Mouse (Mus musculus): ENCODE data around the gene Acsl6.

- TF ChIP-seq GATA1 (IDR thresholded peaks at IDR 0.05; ENCODE audit: borderline replicate concordance, low read length) (no peak), FLI1 (IDR thresholded peaks at IDR 0.05; ENCODE audit: low read length) (no peak)
These were observed 46.8 kb upstream of the Acsl6 start for GRCm38 (mm10) chr11:54256624-54257376.

Measured in megakaryocyte, embryonic 14.5 days (primary cell).